Mouse (Mus musculus) liver, embryonic 16.5 days (tissue): ENCODE data around the gene Abi3. TPM values are rescaled to one million over a fixed set of nuclear protein-coding genes. Genes with fewer than 3 reads are reported as not detected.
A peak's percentile ranks its signal among the peaks of the same experiment; 100 is the strongest.
"Not testable (repeated sequence)": the region's sequence is repeated elsewhere in the genome, so short reads cannot be mapped to it uniquely, and the experiment has no call there.

Experiments used
- ATAC-seq: fragments of 200-750 bp; cut with Nextera tagmentation; 2 replicates; pipeline ENCODE4 v1.8.0; 2017; ENCODE audit warnings: low read depth, mild to moderate bottlenecking, moderate number of reproducible peaks, moderate library complexity
- H3K27ac ChIP-seq: fragments of 300-500 bp; sonication (generic); 2 replicates; pipeline ENCODE4 v1.5.1; 2014; ENCODE audit warnings: mild to moderate bottlenecking, low read length
- H3K27me3 ChIP-seq: fragments of 300-500 bp; sonication (generic); 2 replicates; pipeline ENCODE4 v1.6.1; 2014; ENCODE audit warnings: low read depth, low read length, mixed read lengths; ENCODE audit not compliant: control insufficient read depth, insufficient read depth
- H3K36me3 ChIP-seq: fragments of 300-500 bp; sonication (generic); 2 replicates; pipeline ENCODE4 v1.6.1; 2014; ENCODE audit warnings: mild to moderate bottlenecking; ENCODE audit not compliant: control insufficient read depth, insufficient read depth
- H3K4me1 ChIP-seq: fragments of 300-500 bp; sonication (generic); 2 replicates; pipeline ENCODE4 v1.6.1; 2014; ENCODE audit warnings: low read depth, low read length, mixed read lengths; ENCODE audit not compliant: control insufficient read depth
- H3K4me2 ChIP-seq: fragments of 300-500 bp; sonication (generic); 2 replicates; pipeline ENCODE4 v1.6.1; 2014; ENCODE audit warnings: low read depth, low read length, mixed read lengths
- H3K4me3 ChIP-seq: fragments of 300-500 bp; sonication (generic); 2 replicates; pipeline ENCODE4 v1.5.1; 2014; ENCODE audit warnings: low read depth, mild to moderate bottlenecking, low read length
- H3K9ac ChIP-seq: fragments of 300-500 bp; sonication (generic); 2 replicates; pipeline ENCODE4 v1.6.1; 2014; ENCODE audit warnings: low read depth, low read length
- H3K9me3 ChIP-seq: fragments of 300-500 bp; sonication (generic); replicated peaks from 2 replicates; pipeline ENCODE4 v1.6.1; 2016; ENCODE audit warnings: low read length; ENCODE audit not compliant: control insufficient read depth
- WGBS: fragments of 180-500 bp; shearing (Covaris S2); extraction: QIAGEN DNeasy Blood & Tissue Kit; methylation state at CpG from one replicate; pipeline ENCODE4 v1.1.7; 2014; ENCODE audit not compliant: insufficient replicate concordance; 5-methylcytosine and 5-hydroxymethylcytosine counted together
- polyA plus RNA-seq: library from polyadenylated mRNA; unstranded; fragments of >200 nt; fragmentation: Nextera tagmentation; extraction: Ambion mirVana; gene quantifications from 2 replicates; pipeline ENCODE4 v1.2.1, GENCODE M21; 2015

The Abi3 gene
- 5.3 and 7.6 TPM in 2 replicates for polyA plus RNA-seq

- peak within 1 kb of the TSS; percentile 61 for H3K27ac ChIP-seq
- WGBS, result 2% methylated on average over 11 of the region's 11 CpGs
- peak; percentile 65 for ATAC-seq
- peak within 1 kb of the TSS; percentile 26; the same call in 1 of the 2 replicates for H3K9ac ChIP-seq
- H3K36me3 ChIP-seq, result no peaks in the 10 kb centered on the region
- H3K4me3 ChIP-seq, result peak within 1 kb of the TSS; percentile 32
- H3K27me3 ChIP-seq, result no peaks in the 10 kb centered on the region
- H3K9me3 ChIP-seq, result no peaks in the 10 kb centered on the region
- H3K4me2 ChIP-seq, result peak within 1 kb of the TSS; percentile 46
- H3K4me1 ChIP-seq, result peaks cover 19% of the 10 kb centered on the region
These were observed at the start of gene Abi3 for GRCm38 (mm10) chr11:95842074-95842681. Gene Abi3, minus strand, starts transcription at chr11:95842476.

DNA sequence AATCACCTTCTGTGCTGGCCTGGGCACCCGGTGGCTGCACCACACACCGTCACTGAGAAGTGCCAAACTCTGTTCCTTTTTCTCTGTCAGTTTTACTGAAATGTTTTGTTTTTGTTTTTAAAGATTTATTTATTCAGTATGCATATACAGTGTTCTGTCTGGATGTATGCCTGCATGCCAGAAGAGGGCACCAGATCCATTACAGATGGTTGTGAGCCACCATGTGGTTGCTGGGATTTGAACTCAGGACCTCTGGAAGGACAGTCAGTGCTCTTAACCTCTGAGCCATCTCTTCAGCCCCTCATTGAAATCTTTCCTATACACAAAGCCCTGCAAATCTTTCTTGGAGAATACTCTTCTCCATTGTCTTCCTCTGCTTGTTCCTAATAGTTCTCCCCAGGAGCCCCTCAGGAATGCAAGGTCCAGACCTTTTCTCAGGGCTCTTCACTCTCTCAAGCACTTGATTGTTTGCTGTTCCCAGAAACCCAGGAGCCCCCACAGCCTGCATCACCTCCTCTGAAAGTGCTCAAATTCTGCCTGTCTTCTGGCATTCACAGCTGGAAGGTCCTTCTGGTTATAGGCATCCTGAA, 48.3 kb upstream of the Abi3 start:
- Histone ChIP-seq H3K4me2 (no peak overlapping the region), H3K27ac (no peak overlapping the region), H3K9me3 (no peaks in the 10 kb centered on the region), H3K36me3 (no peaks in the 10 kb centered on the region), H3K27me3 (no peaks in the 10 kb centered on the region), H3K4me1 (no peaks in the 10 kb centered on the region), H3K4me3 (no peak overlapping the region), H3K9ac (no peak overlapping the region)
- WGBS, result 69% methylated on average over 2 of the region's 2 CpGs
- ATAC-seq, result no peak

DNA sequence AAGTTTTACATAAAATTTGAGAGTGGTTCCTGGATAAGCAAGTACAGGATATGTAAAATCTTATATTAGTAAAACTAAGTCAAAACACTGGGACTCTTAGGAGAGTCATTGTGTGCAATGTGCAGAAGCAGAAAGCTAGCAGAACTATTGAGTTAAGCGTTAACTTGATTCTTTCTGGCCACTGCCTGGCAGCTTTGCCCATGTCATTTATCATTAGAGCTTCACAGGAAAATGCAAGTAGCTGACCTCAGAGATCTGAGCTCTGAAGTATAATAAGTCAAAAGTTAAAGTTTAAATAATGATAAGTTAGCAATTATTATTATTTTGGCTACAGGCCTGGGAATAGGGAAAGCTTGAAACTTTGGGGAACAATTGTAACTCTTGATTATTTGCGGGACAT, 37.6 kb upstream of the Abi3 start:
- H3K9me3 ChIP-seq, H3K36me3 ChIP-seq, H3K27me3 ChIP-seq, H3K4me2 ChIP-seq, ATAC-seq, H3K9ac ChIP-seq, H3K27ac ChIP-seq, H3K4me3 ChIP-seq, H3K4me1 ChIP-seq: not testable (repeated sequence)
- 68% methylated on average over 2 of the region's 2 CpGs for WGBS

DNA sequence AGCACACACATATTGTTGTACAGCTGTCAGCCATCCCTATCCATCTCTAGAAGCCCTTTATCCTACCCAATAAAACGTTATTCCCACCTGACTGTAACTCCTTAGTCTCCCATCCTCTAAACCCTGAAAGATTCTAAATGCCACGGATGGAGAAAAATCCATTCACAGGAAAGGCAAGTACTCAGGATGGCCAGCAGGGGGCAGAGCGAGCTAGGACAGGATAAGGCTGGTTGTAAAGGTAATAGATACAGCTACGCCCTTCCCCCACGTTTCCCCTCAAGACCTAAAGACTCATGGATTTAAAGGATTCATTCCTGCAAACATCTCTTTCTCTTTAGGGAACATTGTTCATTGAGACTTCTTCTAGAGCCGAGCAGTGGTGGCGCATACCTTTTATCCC, 34.0 kb upstream of the Abi3 start:
- Histone ChIP-seq H3K27me3 (no peaks in the 10 kb centered on the region; the same call in 1 of the 2 replicates), H3K9ac (no peak overlapping the region), H3K4me2 (no peak overlapping the region), H3K36me3 (no peaks in the 10 kb centered on the region), H3K4me1 (no peaks in the 10 kb centered on the region), H3K9me3 (no peaks in the 10 kb centered on the region), H3K27ac (no peak overlapping the region), H3K4me3 (no peak overlapping the region)
- ATAC-seq, result no peak
- 18% methylated on average over 7 of the region's 7 CpGs for WGBS

DNA sequence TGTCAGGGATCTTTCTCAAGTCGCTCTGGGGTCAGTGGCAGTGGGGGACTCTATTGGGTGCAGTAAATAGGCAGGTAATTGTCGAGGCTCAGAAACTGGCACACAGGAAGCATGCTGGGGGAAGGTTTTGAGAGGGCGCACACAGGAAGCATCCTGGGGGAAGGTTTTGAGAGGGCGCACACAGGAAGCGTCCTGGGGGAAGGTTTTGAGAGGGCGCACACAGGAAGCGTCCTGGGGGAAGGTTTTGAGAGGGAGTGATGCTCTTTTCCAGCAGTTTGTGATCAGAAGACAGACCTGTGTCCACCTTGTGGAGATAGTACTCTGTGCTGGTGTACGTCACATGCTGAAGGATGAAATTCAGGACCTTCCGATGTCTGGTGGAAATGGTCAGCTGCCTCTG, 33.5 kb upstream of the Abi3 start:
- 26% methylated on average over 9 of the region's 9 CpGs for WGBS
- no peaks in the 10 kb centered on the region for H3K4me1 ChIP-seq
- no peaks in the 10 kb centered on the region for H3K36me3 ChIP-seq
- no peak overlapping the region for H3K4me2 ChIP-seq
- no peak overlapping the region for H3K9ac ChIP-seq
- H3K9me3 ChIP-seq, result no peaks in the 10 kb centered on the region
- H3K4me3 ChIP-seq, result no peak overlapping the region
- ATAC-seq, result no peak
- H3K27ac ChIP-seq, result no peak overlapping the region
- H3K27me3 ChIP-seq, result no peaks in the 10 kb centered on the region; the same call in 1 of the 2 replicates

DNA sequence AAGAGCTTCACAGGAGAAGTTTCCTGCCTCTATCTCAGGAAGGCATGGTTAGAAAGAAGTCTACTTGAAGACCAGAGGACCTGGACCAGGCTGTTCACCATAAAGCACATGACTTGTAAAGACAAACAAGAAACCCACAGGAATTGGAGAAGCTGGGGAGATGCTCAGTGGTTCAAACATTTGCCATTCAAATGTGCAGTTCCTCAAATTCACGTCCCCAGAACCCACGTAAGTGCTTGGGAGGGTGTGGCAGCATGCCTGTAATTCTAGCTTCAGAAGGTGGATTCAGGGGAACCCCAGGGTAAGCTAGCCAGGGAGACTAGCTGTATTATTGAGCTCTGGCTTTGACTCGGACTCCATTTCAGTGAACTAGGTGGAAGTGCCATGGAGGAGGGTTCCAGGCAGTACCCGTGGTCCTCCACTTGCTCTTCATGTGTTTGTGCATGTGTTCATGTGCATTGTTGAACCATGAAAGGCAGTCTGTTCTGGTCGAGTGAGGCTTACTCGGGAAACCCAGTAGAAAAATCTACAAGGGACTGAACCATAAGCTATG, 27.7 kb upstream of the Abi3 start:
- no peak overlapping the region for H3K27ac ChIP-seq
- WGBS, result 48% methylated on average over 6 of the region's 6 CpGs
- no peaks in the 10 kb centered on the region for H3K9me3 ChIP-seq
- ATAC-seq, result no peak
- peaks cover 11% of the 10 kb centered on the region for H3K4me1 ChIP-seq
- H3K4me3 ChIP-seq, result no peak overlapping the region
- H3K4me2 ChIP-seq, result no peak overlapping the region
- H3K36me3 ChIP-seq, result no peaks in the 10 kb centered on the region
- H3K9ac ChIP-seq, result no peak overlapping the region
- H3K27me3 ChIP-seq, result no peaks in the 10 kb centered on the region

DNA sequence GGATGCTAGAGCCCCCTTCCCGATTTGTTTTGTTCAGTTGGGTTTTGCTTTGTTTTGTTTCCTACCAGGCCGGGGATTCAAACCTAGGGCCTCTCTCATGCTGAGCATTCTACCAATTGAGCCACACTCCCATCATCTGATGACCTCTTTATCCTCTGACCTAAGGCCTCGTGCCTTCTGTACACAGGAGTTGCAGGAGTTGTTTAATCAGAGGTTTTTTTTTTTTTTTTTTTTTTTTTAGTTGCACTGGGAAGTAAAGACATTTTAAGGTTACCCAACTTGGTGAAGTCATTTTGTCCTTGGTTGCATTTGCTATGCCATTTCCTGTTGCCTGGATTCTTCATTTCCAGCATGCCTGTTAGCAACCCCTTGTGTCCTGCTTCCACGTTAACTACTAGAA, 27.2 kb upstream of the Abi3 start:
- Histone ChIP-seq H3K4me2 (no peak overlapping the region), H3K9ac (no peak overlapping the region), H3K9me3 (no peaks in the 10 kb centered on the region), H3K4me1 (peaks cover 11% of the 10 kb centered on the region), H3K27ac (no peak overlapping the region), H3K27me3 (no peaks in the 10 kb centered on the region), H3K4me3 (no peak overlapping the region), H3K36me3 (no peaks in the 10 kb centered on the region)
- ATAC-seq, result no peak
- 55% methylated on average over 4 of the region's 4 CpGs for WGBS

DNA sequence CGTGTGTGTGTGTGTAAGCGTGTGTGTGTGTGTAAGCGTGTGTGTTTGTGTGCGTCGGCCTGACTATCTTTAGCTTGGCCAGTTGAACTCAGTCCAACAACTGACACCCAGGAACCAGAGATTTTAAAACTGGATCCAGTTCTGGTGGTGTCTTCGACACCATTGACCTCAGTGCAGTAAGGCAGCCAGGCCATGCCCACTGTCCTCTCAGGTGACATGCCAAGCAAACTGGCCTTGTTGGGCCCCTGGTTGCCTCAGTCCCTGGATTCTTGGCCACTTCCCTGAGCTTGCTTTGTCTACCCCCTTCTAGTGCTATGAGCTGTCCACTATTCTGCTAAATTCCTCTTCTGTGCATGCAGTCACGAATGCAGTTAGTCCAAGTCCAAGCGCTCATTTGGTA, 19.1 kb upstream of the Abi3 start:
- no peak overlapping the region for H3K9ac ChIP-seq
- 74% methylated on average over 8 of the region's 8 CpGs for WGBS
- H3K4me1 ChIP-seq, result peaks cover 24% of the 10 kb centered on the region
- no peaks in the 10 kb centered on the region for H3K27me3 ChIP-seq
- H3K36me3 ChIP-seq, result no peaks in the 10 kb centered on the region
- no peak overlapping the region for H3K4me3 ChIP-seq
- ATAC-seq, result no peak
- no peaks in the 10 kb centered on the region for H3K9me3 ChIP-seq
- no peak overlapping the region; the same call in 1 of the 2 replicates for H3K27ac ChIP-seq
- H3K4me2 ChIP-seq, result no peak overlapping the region

DNA sequence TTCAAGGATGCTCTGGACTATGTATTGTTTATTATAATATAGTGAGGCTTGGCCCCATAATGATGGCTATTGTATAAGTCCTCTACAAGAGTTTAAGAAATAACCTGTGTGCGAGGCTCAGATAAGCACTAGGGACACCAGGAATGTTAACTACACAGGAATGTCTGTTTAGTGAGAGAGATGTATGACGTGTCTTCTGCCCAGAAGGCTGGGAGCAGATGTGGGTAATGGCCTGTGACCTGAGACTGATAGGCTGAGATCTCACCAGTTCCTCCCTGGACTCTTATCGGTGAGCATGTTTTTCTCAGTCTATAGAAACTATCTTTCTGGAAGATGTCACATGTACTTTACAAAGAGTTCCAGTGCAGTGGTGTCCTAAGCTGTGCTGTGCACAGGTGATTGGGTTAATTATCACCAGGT, 17.8 kb upstream of the Abi3 start:
- Histone ChIP-seq H3K4me3 (peak overlapping the region; percentile 80), H3K27ac (peak overlapping the region; percentile 96), H3K36me3 (no peaks in the 10 kb centered on the region), H3K27me3 (no peaks in the 10 kb centered on the region), H3K9me3 (no peaks in the 10 kb centered on the region), H3K4me1 (peaks cover 24% of the 10 kb centered on the region), H3K4me2 (peak overlapping the region; percentile 83), H3K9ac (peak overlapping the region; percentile 77)
- WGBS, result 9% methylated on average over 3 of the region's 3 CpGs
- peak; percentile 31 for ATAC-seq
